Mouse (Mus musculus) bone marrow, adult 2 months (tissue): Measurements from ENCODE around the gene B4galt5.

ENCODE experiments used
- CTCF ChIP-seq: fragments of 200-500 bp; IDR thresholded peaks from 2 replicates; pipeline ENCODE4 v1.5.1; 2011; ENCODE audit warnings: low read length, control low read depth; ENCODE audit not compliant: control insufficient read depth, insufficient read depth
- POLR2A ChIP-seq: fragments of 200-500 bp; IDR thresholded peaks from 2 replicates; pipeline ENCODE4 v1.6.1; 2011; ENCODE audit warnings: low read depth, mild to moderate bottlenecking, control low read depth, low read length, borderline replicate concordance; ENCODE audit not compliant: control insufficient read depth

- TF ChIP-seq POLR2A: no peak
- TF ChIP-seq CTCF: no peak
These were observed 32.2 kb downstream of the B4galt5 start for GRCm38 (mm10) chr2:167316724-167317187.
